Mouse (Mus musculus) layer of hippocampus, adult 18-20 months (tissue): ENCODE results near the gene Ssr2. TPM values are rescaled to one million over a fixed set of nuclear protein-coding genes. Genes with fewer than 3 reads are reported as not detected.
A peak's percentile ranks its signal among the peaks of the same experiment; 100 is the strongest.

Experiments
- DNase-seq, 2 experiments: peaks; one replicate each; pipeline ENCODE4 v3.0.0; 2022; ENCODE audit warnings: low spot score in 2 of 2
- long read RNA-seq: library from polyadenylated mRNA; stranded (forward); transcript quantifications from one replicate; pipeline ENCODE4 v2.0.0, GENCODE M21; 2021
- total RNA-seq, 2 experiments: library from RNA; stranded (reverse); gene quantifications; 2 replicates each; pipeline ENCODE4 v1.2.3; 2021

Ssr2 gene
- 10 to 100 TPM; 91.5 to 97.2 TPM for total RNA-seq
- long read RNA-seq, transcript Ssr2-207 (6 exons, 1,059 nt) = major isoform, 32 of 40 reads
- long read RNA-seq, transcript Ssr2-201 (5 exons, 1,189 nt) = minor isoform, 6 of 40 reads
- long read RNA-seq, partial matches to known transcripts = 1 of 40 reads
- long read RNA-seq, other reads (novel, unspliced or antisense) = 1 of 40 reads

DNA sequence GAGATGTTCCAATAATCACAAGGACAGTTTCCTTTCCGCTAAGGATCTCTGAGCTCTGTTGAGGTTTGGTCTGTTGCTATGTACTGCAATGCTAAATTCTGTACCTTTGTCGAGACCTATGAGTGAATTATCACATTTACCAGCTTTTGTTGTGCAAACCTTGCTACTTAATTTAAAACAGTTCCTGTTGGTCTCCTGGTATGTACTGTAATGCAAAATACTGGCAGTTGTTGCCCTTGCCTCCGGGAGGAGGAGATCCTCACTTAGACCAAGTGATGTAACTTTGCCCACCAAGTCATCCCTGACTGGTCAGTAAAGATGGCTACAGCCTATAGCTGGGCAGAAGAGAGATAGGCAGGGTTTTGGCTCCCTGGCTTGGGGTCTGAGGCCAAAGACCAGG lies at the start of gene Ssr2:
Gene Ssr2 (plus strand): TSS at position 337 of the 400 bp plus-strand sequence.
- no peak for DNase-seq

GRCm38 (mm10) chr3:88526157-88527131 lies 49.2 kb upstream of the Ssr2 start:
- DNase-seq = peak; percentile 64 to 81

DNA sequence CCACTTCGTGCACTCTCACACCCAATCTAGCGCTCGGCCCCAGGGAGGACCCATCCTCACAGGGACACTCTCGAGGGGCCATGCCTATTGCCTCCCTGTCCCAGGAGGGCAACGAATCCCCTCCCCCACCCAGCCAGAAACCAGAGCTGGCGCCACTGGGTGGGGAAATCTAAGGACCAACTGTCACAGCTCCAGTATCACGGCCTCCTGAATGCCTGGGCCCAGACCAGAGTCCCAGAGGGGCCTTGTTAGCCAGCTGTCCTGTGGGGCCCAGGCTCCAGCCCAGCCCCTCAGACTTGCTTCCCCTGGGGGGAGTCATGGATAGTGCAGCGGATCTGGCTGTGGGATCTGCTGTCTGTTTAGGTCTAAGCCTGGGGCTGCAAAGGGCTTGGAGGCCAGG lies 48.1 kb upstream of the Ssr2 start:
- no peak for DNase-seq

GRCm38 (mm10) chr3:88528646-88529045 lies 47.0 kb upstream of the Ssr2 start:
- DNase-seq = no peak

DNA sequence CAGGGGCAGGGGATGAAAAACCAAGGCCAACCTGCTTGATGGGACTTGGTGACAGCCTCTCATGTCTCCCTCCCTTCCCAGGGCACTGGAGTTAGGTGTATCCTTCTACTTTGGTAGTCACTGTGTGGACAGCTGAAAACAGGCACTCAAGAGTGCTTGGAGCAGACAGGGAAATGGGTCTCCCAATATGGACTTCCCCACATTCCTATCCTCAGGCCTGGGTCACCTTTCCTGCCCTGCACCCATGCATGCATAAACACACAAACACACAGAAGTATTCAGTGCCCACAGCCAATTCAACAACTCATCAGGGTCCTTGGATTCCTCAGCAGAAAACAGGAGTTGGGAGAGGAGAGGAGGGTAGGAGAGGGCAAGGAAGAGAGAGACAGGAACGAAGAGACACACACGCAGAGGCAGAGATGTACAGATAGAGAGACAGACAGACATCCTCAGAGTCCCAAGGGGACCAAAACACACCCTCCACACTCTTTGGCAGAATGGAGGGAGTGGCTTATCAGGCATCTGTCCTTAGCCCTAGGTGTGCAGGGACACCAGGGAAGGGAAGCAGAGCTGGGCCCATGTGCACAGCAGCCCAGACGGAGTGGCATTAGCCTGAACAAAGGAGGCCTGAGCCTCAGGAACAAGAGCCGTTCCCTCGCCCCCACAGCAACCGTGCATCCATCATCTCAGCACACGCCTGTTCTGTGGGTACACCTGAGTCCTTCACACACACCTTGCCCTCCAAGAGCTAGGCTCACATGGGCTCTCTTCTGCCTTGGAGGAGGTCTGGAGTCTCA lies 46.3 kb upstream of the Ssr2 start:
- DNase-seq = no peak

DNA sequence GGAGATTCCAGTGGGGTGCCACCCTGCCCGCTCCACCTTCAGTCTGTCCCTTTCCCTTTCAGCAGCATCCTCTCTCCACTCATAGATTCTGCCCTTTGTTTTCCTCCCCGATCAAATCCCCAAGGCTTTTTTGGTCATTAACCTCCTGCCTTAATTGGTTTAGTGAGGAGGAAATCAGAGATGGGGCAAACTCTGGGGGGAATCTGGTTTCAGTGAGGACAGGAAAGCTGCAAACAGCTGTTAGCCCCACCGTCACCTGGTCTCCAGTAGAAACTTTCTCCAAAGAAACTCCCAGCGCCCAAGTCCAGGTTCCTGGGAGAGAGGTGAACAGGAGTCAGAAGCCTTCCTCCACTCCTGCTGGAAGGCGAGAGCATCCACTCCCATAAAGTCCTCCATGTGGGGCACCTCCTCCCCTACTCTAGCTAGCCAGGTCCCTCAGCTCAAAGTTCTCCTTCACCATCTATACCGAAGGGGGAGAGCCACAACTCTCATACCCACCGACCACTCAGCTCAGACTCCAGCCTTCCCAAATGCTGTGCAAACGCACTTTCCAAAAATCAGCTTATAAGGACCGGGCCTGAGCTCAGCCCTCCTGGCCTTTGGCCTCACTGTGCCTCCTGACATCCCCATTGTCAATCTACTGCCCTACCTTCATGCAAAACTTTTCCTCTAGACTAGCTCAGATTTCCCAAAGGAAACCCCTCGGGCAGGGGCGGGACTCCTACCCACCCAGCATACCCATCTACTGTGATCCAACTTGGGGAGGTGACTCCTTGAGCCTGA lies 45.4 kb upstream of the Ssr2 start:
- no peak for DNase-seq

DNA sequence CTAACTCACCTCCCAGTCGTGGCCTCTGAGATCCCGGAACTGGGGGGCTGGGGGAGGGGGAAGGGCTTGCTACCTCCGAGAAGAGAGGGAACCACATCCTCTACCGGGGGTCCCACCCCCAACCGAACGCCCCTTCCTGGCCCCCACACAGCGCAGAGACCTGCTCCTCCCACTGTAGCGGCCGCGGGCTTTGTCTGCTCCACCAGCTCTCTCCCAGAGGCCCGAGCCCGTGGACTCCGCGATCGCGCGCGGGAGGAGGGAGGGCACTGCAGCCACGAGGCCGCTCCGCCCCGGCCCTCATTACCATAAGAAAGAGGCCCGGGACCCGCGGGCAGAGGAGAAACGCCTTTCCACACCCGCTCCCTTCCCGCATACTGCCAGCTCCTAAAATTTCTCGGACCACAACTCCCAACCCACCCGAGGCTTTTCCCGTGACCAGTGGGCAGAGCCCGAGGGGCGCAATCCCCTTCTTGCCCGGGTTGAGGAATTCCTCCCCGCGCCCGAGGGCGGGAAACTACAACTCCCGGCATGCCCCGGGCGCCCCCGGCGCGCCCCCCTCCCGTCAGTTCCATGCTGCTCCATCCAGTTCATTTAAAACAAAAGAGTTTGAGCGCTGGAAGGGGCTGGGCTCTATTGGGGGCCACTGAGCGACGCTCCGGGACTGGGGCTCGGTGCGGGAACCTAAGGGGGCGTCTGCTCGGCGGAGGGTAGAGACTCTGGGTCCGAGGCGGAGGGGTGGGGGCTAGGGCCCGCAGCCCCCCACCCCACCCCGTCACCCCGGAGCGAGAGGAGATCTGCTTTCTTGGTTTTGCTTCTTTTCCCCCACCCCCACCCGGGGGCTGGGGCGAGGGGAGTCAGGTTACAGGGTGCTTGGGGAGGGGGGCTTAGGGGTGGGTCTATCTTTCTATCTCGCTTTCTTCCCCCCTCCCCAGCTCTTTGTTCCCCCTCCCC lies 44.1 kb upstream of the Ssr2 start:
- DNase-seq = peak; percentile 80 to 88

- DNase-seq = no peak
Observed at GRCm38 (mm10) chr3:88532299-88532674, 43.4 kb upstream of the Ssr2 start, which contains the start of gene Mex3a. Gene Mex3a, plus strand, starts transcription at chr3:88532395.

DNA sequence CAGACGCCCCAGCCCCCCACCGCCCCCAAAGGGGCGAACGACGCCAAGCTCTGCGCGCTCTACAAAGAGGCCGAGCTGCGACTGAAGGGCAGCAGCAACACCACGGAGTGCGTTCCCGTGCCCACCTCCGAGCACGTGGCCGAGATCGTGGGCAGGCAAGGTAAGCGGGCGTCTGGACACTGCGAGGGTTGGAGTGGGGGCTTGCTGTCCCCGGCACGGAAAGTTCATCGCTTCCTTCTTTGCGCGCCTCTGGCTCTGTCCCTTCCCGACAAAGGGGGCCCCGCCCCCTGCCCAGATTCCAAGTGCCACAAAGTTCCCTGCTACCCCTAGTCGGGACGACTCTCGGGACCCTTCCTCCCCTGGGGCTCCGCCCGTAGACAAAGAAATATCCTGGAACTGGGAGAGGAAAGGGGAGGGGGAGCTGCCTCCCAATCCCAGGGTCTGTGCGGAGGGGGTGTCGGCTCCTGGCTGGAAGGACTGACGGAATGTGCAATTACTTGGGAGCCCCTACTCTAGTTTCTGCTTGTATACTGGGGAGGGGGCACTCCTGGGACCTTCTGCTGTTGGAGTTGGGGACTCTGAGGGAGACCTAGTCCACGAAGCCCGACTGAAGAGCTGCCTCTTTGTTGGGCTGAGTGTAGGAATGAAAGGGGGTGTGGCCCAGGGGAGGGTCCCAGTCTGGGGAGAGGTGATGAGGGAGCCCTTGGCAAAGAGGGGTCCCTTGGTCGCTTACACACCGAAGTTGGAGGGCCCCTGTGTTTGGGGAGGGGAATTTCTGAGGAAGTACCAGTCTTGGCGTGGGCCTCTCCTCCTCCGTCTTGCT lies 42.8 kb upstream of the Ssr2 start:
- DNase-seq = no peak

DNA sequence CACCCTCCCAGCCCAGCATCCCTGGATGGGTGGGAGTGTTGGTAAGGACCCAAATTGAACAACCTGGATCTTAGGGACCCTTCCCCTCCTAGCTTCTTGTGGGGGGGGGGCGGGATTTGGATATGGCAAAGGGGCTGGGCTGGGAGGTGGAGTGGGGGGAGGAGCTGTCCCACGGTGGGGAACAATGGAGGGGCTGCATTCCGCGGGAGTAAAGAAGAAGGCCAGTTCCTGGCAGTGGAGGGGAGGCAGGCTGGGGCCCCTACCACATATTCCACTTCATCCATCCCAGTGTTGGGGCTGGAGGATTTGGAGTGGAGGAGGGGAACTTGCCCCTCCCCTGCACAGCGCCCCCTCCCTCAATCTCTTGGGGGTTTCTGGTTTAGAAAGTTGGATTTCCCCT lies 42.0 kb upstream of the Ssr2 start:
- DNase-seq = no peak

DNA sequence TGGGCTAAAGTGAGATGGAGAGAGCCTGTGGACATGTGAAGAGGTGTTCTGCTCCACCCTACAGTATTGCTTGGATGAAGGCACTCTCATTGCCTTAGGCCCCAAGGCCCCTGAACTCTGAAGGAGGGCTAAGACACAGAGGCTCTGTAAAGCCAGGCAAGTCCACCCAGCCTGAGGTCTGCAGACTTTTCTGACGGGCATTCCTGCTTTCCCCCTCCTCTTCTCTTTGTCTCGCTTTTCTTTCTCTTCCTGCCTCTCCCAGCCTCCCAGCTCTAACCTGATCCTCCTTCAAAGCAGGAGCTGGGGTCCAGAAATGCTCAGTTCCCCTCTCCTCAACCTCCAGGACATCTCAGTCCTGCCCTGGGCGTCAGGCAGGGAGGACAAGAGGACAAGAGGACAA lies 40.7 kb upstream of the Ssr2 start:
- DNase-seq = no peak

DNA sequence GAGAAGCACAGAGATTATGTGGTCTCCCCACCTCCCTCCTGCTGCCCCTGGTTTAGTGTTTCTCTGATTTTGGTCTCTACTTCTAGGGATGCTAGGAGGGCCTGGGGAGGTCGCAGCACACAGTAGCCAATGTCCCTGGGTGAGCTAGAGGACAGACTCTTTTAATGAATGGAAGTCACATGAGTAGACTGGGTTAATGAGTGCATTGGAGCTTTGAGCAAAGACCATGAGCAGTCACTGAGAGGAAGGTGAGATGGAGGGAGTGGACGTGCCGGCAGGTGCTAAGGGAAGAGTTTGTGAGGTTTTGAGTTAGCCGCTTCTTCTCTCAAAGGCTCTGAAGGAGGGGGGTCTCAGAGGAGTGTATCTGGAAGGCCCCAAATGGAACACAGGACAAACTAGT lies 40.1 kb upstream of the Ssr2 start:
- DNase-seq = no peak

DNA sequence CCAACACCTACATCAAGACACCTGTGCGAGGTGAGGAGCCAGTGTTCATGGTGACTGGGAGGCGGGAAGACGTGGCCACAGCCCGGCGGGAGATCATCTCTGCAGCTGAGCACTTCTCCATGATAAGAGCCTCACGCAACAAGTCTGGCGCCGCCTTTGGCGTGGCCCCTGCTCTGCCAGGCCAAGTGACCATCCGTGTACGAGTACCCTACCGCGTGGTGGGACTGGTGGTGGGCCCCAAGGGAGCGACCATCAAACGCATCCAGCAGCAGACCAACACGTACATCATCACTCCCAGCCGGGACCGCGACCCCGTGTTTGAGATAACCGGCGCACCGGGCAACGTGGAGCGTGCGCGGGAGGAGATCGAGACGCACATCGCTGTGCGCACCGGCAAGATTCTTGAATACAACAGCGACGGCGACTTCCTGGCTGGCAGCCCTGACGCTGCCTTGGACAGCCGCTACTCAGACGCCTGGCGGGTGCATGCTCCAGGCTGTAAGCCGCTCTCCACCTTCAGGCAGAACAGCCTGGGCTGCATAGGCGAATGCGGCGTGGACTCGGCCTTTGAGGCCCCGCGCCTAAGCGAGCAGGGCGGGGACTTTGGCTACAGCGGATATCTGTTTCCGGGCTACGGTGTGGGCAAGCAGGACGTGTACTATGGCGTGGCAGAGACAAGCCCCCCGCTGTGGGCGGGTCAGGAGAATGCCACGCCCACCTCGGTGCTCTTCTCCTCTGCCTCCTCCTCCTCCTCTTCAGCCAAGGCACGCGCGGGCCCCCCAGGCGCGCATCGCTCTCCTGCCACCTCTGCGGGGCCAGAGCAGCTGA lies 39.4 kb upstream of the Ssr2 start:
- DNase-seq = peak; percentile 64 to 70

DNA sequence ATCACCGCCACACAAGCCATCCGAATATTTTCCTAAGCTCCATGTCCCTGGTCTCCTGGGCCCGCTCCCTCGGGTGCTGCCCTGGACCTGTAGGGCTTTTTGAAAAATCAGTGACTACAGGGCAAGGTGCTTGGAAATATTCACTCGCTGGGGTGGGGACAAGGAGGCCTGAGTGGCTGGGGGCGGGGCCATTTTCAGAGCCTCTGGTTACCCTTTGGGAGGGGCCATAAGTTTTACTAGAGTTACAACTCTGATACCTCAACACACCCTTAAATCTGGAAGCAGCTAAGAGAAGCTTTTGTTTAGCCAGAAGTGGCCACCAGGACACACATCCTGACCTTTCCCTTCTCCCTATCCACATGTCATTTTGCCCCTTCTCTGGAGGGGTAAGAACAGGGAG lies 38.5 kb upstream of the Ssr2 start:
- DNase-seq = no peak

DNA sequence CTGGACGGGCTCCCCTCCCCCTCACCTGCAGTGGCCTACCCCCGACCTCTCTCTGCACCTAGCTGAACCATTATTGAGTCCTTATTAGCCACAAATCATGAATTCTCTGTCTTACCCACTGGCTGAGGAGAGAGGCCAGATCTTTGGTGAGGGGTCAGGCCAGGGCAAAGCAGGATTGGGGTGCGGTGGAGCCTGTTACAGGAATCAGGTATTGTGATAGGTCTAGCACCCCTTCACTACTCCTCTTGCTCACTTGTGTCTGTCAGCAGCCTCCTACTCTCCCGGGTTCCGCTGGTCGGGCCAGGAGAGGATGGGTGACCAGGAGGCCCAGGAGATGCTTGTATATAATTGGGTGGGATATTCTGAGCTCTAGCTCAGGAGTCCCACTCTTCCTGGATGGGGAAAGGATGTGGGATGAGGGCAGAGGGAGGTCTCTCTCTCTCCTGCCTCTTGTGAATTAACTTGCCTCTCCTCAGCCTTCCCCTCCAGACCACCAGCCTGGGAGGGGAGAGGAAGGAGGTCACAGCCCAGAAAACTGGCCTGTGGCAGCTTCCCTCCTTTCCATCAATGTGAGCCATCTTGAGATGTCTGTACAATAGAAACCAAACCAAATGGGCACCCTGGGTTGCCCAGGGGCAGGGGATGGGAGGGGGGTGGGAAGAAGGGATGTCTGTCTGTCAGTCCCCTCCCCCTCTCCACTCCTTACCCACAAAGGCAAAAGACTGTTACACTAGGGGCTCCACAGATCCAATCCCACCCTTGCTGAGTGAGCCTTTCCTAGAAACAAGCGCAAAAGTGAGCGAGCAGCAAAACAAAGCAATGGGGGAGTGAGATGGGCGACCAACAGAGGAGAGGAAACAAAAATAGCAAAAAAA lies 37.2 kb upstream of the Ssr2 start:
- DNase-seq = no peak

DNA sequence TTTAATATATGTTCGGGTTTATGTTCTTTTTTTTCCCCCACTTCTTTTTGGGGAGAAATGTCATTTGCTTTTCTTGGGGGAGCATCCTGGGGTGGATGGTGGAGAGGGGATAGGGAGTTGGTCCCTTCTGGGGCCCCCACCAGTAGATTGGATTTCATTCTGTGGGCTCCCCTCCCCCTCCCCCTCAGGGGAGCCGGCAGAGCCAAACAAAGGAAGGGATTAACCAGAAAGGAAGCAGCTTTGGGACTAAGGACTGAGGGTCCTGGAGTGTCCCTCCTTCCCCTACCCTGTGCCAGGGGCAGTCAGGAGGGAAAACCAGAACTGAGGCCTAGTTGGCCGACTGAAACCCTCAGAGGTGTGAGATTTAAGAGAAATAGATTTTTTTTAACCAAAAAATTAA lies 36.3 kb upstream of the Ssr2 start:
- no peak for DNase-seq

DNA sequence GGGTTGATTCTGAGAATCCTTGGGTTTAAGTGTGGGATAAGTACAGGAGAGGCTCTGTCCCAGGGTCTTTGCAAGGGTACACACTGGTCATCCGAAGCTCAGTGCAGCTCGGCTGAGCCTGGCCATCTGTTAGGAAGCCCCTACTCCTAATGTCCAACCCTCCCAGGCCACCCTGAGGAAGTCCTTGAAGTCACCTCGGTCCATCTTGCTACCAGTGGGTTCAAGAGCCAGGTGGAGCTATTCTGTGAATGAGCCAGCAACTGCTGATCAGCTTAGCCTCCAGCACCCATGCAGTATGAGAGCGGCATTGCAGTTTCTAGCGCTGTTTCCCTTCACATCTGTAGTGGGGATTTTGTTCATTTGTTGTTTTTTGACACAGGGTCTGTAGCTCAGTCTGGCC lies 35.6 kb upstream of the Ssr2 start:
- no peak for DNase-seq
